Mouse (Mus musculus): ENCODE data around the gene Rdh9. TPM values are rescaled to one million over a fixed set of nuclear protein-coding genes. Genes with fewer than 3 reads are reported as not detected.
"Not testable (repeated sequence)": the region's sequence is repeated elsewhere in the genome, so short reads cannot be mapped to it uniquely, and the experiment has no call there.

Rdh9 gene
- total and polyA plus RNA-seq, 3 experiments = 0.16 TPM; not detected in 2

GRCm38 (mm10) chr10:127835292-127835691 is 59.1 kb downstream of the Rdh9 start:
- H3K36me3 ChIP-seq (replicated peaks) = no peaks in the 10 kb centered on the region
- H3K27me3 ChIP-seq (ENCODE audit: insufficient read depth, low read length) = no peaks in the 10 kb centered on the region
- DNase-seq (ENCODE audit: low spot score) (no peak), ATAC-seq (ENCODE audit: extremely low read depth, insufficient number of reproducible peaks, low FRiP score, poor library complexity, severe bottlenecking) (no peak)
- no peaks in the 10 kb centered on the region for H3K4me1 ChIP-seq (ENCODE audit: insufficient read depth, low read depth, low read length)
- TF ChIP-seq TAL1 (conservative IDR thresholded peaks at IDR 0.05; ENCODE audit: low read depth, low read length) (no peak), CTCF (IDR thresholded peaks at IDR 0.05; ENCODE audit: low read depth, low read length) (no peak), GATA2 (IDR thresholded peaks at IDR 0.05; ENCODE audit: borderline replicate concordance, low read depth, low read length) (no peak), POLR2AphosphoS5 (IDR thresholded peaks at IDR 0.05; ENCODE audit: insufficient replicate concordance, low read depth, low read length) (no peak), GATA1 (IDR thresholded peaks at IDR 0.05; ENCODE audit: borderline replicate concordance, low read length) (no peak)
- H3K9me3 ChIP-seq (replicated peaks) = peaks cover 18% of the 10 kb centered on the region
- H3K4me3 ChIP-seq (ENCODE audit: low read depth, low read length) = no peak overlapping the region

- H3K4me3 ChIP-seq (ENCODE audit: low read depth, low read length); H3K27me3 ChIP-seq (ENCODE audit: insufficient read depth, low read length); ATAC-seq (ENCODE audit: extremely low read depth, insufficient number of reproducible peaks, low FRiP score, poor library complexity, severe bottlenecking); H3K36me3 ChIP-seq (replicated peaks); DNase-seq (ENCODE audit: low spot score); H3K4me1 ChIP-seq (ENCODE audit: insufficient read depth, low read depth, low read length): not testable (repeated sequence)
- peaks cover 23% of the 10 kb centered on the region for H3K9me3 ChIP-seq (replicated peaks)
Measured at GRCm38 (mm10) chr10:127837793-127838192, 61.6 kb downstream of the Rdh9 start.

GRCm38 (mm10) chr10:127838539-127838938 is 62.4 kb downstream of the Rdh9 start:
- no peak for TF ChIP-seq POLR2AphosphoS5 (IDR thresholded peaks at IDR 0.05; ENCODE audit: insufficient replicate concordance, low read depth, low read length)
- no peak for TF ChIP-seq GATA1 (IDR thresholded peaks at IDR 0.05; ENCODE audit: borderline replicate concordance, low read length)
- no peak for TF ChIP-seq TAL1 (conservative IDR thresholded peaks at IDR 0.05; ENCODE audit: low read depth, low read length)
- no peak for ATAC-seq (ENCODE audit: extremely low read depth, insufficient number of reproducible peaks, low FRiP score, poor library complexity, severe bottlenecking)

GRCm38 (mm10) chr10:127840776-127841175 is 64.6 kb downstream of the Rdh9 start:
- ATAC-seq (ENCODE audit: extremely low read depth, insufficient number of reproducible peaks, low FRiP score, poor library complexity, severe bottlenecking) = peak; percentile 81
- no peak for TF ChIP-seq POLR2AphosphoS5 (IDR thresholded peaks at IDR 0.05; ENCODE audit: insufficient replicate concordance, low read depth, low read length)
- TF ChIP-seq TAL1 (conservative IDR thresholded peaks at IDR 0.05; ENCODE audit: low read depth, low read length) = peak; percentile 14; the same call in 1 of the 2 replicates
- no peak for DNase-seq (ENCODE audit: low spot score)

More at GRCm38 (mm10) chr10:127838539-127838938, 62.4 kb downstream of the Rdh9 start:
- no peaks in the 10 kb centered on the region for H3K36me3 ChIP-seq (replicated peaks)
- no peak overlapping the region for H3K4me3 ChIP-seq (ENCODE audit: low read depth, low read length)
- no peaks in the 10 kb centered on the region for H3K27me3 ChIP-seq (ENCODE audit: insufficient read depth, low read length)
- DNase-seq (ENCODE audit: low spot score) = no peak
- peaks cover 23% of the 10 kb centered on the region for H3K9me3 ChIP-seq (replicated peaks)
- H3K4me1 ChIP-seq (ENCODE audit: insufficient read depth, low read depth, low read length) = peaks cover 7% of the 10 kb centered on the region; the same call in 1 of the 2 replicates

More at GRCm38 (mm10) chr10:127840776-127841175, 64.6 kb downstream of the Rdh9 start:
- Histone ChIP-seq H3K9me3 (replicated peaks) (peaks cover 23% of the 10 kb centered on the region), H3K36me3 (replicated peaks) (no peaks in the 10 kb centered on the region), H3K4me3 (ENCODE audit: low read depth, low read length) (no peak overlapping the region), H3K4me1 (ENCODE audit: insufficient read depth, low read depth, low read length) (peaks cover 7% of the 10 kb centered on the region; the same call in 1 of the 2 replicates), H3K27me3 (ENCODE audit: insufficient read depth, low read length) (no peaks in the 10 kb centered on the region)

Other genes with a start within 250 kb of the Rdh9 start
- gene Nxph4, start 241.8 kb upstream of the Rdh9 start, total RNA-seq (2014; fragmentation: Nextera tagmentation) = not detected in 2 replicates
- gene Nxph4, start 241.8 kb upstream of the Rdh9 start, total RNA-seq (2017) = 0.06 and 0.11 TPM in 2 replicates
- 0.22 and 0.40 TPM in 2 replicates for gene Nxph4, start 241.8 kb upstream of the Rdh9 start, polyA plus RNA-seq (2012)
- gene Lrp1, start 155.2 kb upstream of the Rdh9 start, total RNA-seq (2014; fragmentation: Nextera tagmentation) = 0.30 TPM in 1 of 2 replicates, not detected in the other
- 0.06 and 0.27 TPM in 2 replicates for gene Lrp1, start 155.2 kb upstream of the Rdh9 start, total RNA-seq (2017)
- 0.67 and 0.86 TPM in 2 replicates for gene Lrp1, start 155.2 kb upstream of the Rdh9 start, polyA plus RNA-seq (2012)
- 44.0 and 55.0 TPM in 2 replicates for gene Stat6, start 133.4 kb upstream of the Rdh9 start, total RNA-seq (2014; fragmentation: Nextera tagmentation)
- 84.0 and 90.5 TPM in 2 replicates for gene Stat6, start 133.4 kb upstream of the Rdh9 start, total RNA-seq (2017)
- gene Stat6, start 133.4 kb upstream of the Rdh9 start, polyA plus RNA-seq (2012) = 65.5 and 69.5 TPM in 2 replicates
- gene Nemp1, start 109.5 kb upstream of the Rdh9 start, total RNA-seq (2014; fragmentation: Nextera tagmentation) = 41.9 and 57.6 TPM in 2 replicates
- 36.2 and 40.4 TPM in 2 replicates for gene Nemp1, start 109.5 kb upstream of the Rdh9 start, total RNA-seq (2017)
- gene Nemp1, start 109.5 kb upstream of the Rdh9 start, polyA plus RNA-seq (2012) = 5.5 and 5.6 TPM in 2 replicates
- gene Nab2, start 107.8 kb upstream of the Rdh9 start, total RNA-seq (2014; fragmentation: Nextera tagmentation) = 28.6 and 31.6 TPM in 2 replicates
- 41.0 and 41.8 TPM in 2 replicates for gene Nab2, start 107.8 kb upstream of the Rdh9 start, total RNA-seq (2017)
- 92.3 and 106 TPM in 2 replicates for gene Nab2, start 107.8 kb upstream of the Rdh9 start, polyA plus RNA-seq (2012)
- 0.23 and 3.1 TPM in 2 replicates for gene Myo1a, start 71.2 kb upstream of the Rdh9 start, total RNA-seq (2014; fragmentation: Nextera tagmentation)
- gene Myo1a, start 71.2 kb upstream of the Rdh9 start, total RNA-seq (2017) = 0.16 and 0.23 TPM in 2 replicates
- gene Myo1a, start 71.2 kb upstream of the Rdh9 start, polyA plus RNA-seq (2012) = 0.09 TPM in 1 of 2 replicates, not detected in the other
- not detected in 2 replicates for gene Tac2, start 51.9 kb upstream of the Rdh9 start, total RNA-seq (2014; fragmentation: Nextera tagmentation)
- not detected in 2 replicates for gene Tac2, start 51.9 kb upstream of the Rdh9 start, total RNA-seq (2017)
- not detected in 2 replicates for gene Tac2, start 51.9 kb upstream of the Rdh9 start, polyA plus RNA-seq (2012)
- gene Zbtb39, start 36.8 kb upstream of the Rdh9 start, total RNA-seq (2014; fragmentation: Nextera tagmentation) = 16.1 and 17.2 TPM in 2 replicates
- gene Zbtb39, start 36.8 kb upstream of the Rdh9 start, total RNA-seq (2017) = 3.9 and 4.0 TPM in 2 replicates
- gene Zbtb39, start 36.8 kb upstream of the Rdh9 start, polyA plus RNA-seq (2012) = 3.0 and 3.6 TPM in 2 replicates
- gene Gpr182, start 24.7 kb upstream of the Rdh9 start, total RNA-seq (2014; fragmentation: Nextera tagmentation) = not detected in 2 replicates
- 0.17 TPM in 1 of 2 replicates, not detected in the other for gene Gpr182, start 24.7 kb upstream of the Rdh9 start, total RNA-seq (2017)
- gene Gpr182, start 24.7 kb upstream of the Rdh9 start, polyA plus RNA-seq (2012) = not detected in 2 replicates
- 0.30 TPM in 1 of 2 replicates, not detected in the other for gene Rdh1, start 16.7 kb upstream of the Rdh9 start, total RNA-seq (2014; fragmentation: Nextera tagmentation)
- gene Rdh1, start 16.7 kb upstream of the Rdh9 start, total RNA-seq (2017) = 0.05 and 0.06 TPM in 2 replicates
- gene Rdh1, start 16.7 kb upstream of the Rdh9 start, polyA plus RNA-seq (2012) = not detected in 2 replicates
- not detected in 2 replicates for gene Rdh16f1, start 16.6 kb upstream of the Rdh9 start, total RNA-seq (2014; fragmentation: Nextera tagmentation)
- gene Rdh16f1, start 16.6 kb upstream of the Rdh9 start, total RNA-seq (2017) = not detected in 2 replicates
- gene Rdh16f1, start 16.6 kb upstream of the Rdh9 start, polyA plus RNA-seq (2012) = not detected in 2 replicates
- not detected in 2 replicates for gene Rdh16, start 24.8 kb downstream of the Rdh9 start, total RNA-seq (2014; fragmentation: Nextera tagmentation)
- 0.06 and 0.16 TPM in 2 replicates for gene Rdh16, start 24.8 kb downstream of the Rdh9 start, total RNA-seq (2017)
- gene Rdh16, start 24.8 kb downstream of the Rdh9 start, polyA plus RNA-seq (2012) = not detected in 2 replicates
- not detected in 2 replicates for gene Rdh19, start 73.5 kb downstream of the Rdh9 start, total RNA-seq (2014; fragmentation: Nextera tagmentation)
- 0.11 TPM in 1 of 2 replicates, not detected in the other for gene Rdh19, start 73.5 kb downstream of the Rdh9 start, total RNA-seq (2017)
- not detected in 2 replicates for gene Rdh19, start 73.5 kb downstream of the Rdh9 start, polyA plus RNA-seq (2012)
- gene Rdh16f2, start 90.1 kb downstream of the Rdh9 start, total RNA-seq (2014; fragmentation: Nextera tagmentation) = 0.97 TPM in 1 of 2 replicates, not detected in the other
- 0.23 and 0.87 TPM in 2 replicates for gene Rdh16f2, start 90.1 kb downstream of the Rdh9 start, total RNA-seq (2017)
- 0.07 TPM in 1 of 2 replicates, not detected in the other for gene Rdh16f2, start 90.1 kb downstream of the Rdh9 start, polyA plus RNA-seq (2012)
- gene Rdh7, start 112.4 kb downstream of the Rdh9 start, total RNA-seq (2014; fragmentation: Nextera tagmentation) = not detected in 2 replicates
- gene Rdh7, start 112.4 kb downstream of the Rdh9 start, total RNA-seq (2017) = not detected in 2 replicates
- gene Rdh7, start 112.4 kb downstream of the Rdh9 start, polyA plus RNA-seq (2012) = not detected in 2 replicates
- not detected in 2 replicates for gene Sdr9c7, start 122.1 kb downstream of the Rdh9 start, total RNA-seq (2014; fragmentation: Nextera tagmentation)
- 0.05 TPM in 1 of 2 replicates, not detected in the other for gene Sdr9c7, start 122.1 kb downstream of the Rdh9 start, total RNA-seq (2017)
- not detected in 2 replicates for gene Sdr9c7, start 122.1 kb downstream of the Rdh9 start, polyA plus RNA-seq (2012)
- gene Hsd17b6, start 231.2 kb downstream of the Rdh9 start, total RNA-seq (2014; fragmentation: Nextera tagmentation) = not detected in 2 replicates
- 0.05 TPM in 1 of 2 replicates, not detected in the other for gene Hsd17b6, start 231.2 kb downstream of the Rdh9 start, total RNA-seq (2017)
- not detected in 2 replicates for gene Hsd17b6, start 231.2 kb downstream of the Rdh9 start, polyA plus RNA-seq (2012)
- 83.3 and 97.0 TPM in 2 replicates for gene Prim1, start 238.8 kb downstream of the Rdh9 start, total RNA-seq (2014; fragmentation: Nextera tagmentation)
- gene Prim1, start 238.8 kb downstream of the Rdh9 start, total RNA-seq (2017) = 134 TPM in 2 replicates
- gene Prim1, start 238.8 kb downstream of the Rdh9 start, polyA plus RNA-seq (2012) = 3.7 and 5.8 TPM in 2 replicates

All from G1E (cell line).